Mouse (Mus musculus) layer of hippocampus, adult 2 months (tissue): Measurements from ENCODE around the gene Akr1c21. TPM values are rescaled to one million over a fixed set of nuclear protein-coding genes. Genes with fewer than 3 reads are reported as not detected.
"Not testable (repeated sequence)": the region's sequence is repeated elsewhere in the genome, so short reads cannot be mapped to it uniquely, and the experiment has no call there.

ENCODE experiments used
- DNase-seq, 2 experiments: peaks; one replicate each; pipeline ENCODE4 v3.0.0; 2022; ENCODE audit warnings: low spot score in 2 of 2
- H3K27ac ChIP-seq: fragments of 200-600 bp; 2 replicates; pipeline ENCODE4 v1.8.1; 2022
- H3K4me3 ChIP-seq: fragments of 200-600 bp; 2 replicates; pipeline ENCODE4 v1.8.1; 2022; ENCODE audit warnings: mild to moderate bottlenecking
- CTCF ChIP-seq: fragments of 200-600 bp; conservative IDR thresholded peaks from 2 replicates; pipeline ENCODE4 v1.8.1; 2022; ENCODE audit warnings: antibody characterized with exemption, mild to moderate bottlenecking, moderate library complexity
- long read RNA-seq, 2 experiments: library from polyadenylated mRNA; stranded (forward); transcript quantifications; one replicate each; pipeline ENCODE4 v2.0.0; 2021; ENCODE audit warnings: borderline mapping rate in 2 of 2
- total RNA-seq, 2 experiments: library from RNA; stranded (reverse); gene quantifications; 2 replicates each; pipeline ENCODE4 v1.2.3; 2021

Akr1c21 gene
- not detected for total RNA-seq
- long read RNA-seq, experiment 1, result 0 reads
- long read RNA-seq, experiment 2, result 0 reads

GRCm38 (mm10) chr13:4573871-4574270, at the start of gene Akr1c21:
TSS of gene Akr1c21 (plus strand) at chr13:4574075.
- H3K27ac ChIP-seq, result no peak within 1 kb of the TSS
- DNase-seq, result no peak
- H3K4me3 ChIP-seq, result no peak within 1 kb of the TSS
- TF ChIP-seq CTCF, result no peak

- Histone ChIP-seq H3K4me3 (no peak overlapping the region), H3K27ac (no peak overlapping the region)
- TF ChIP-seq CTCF, result no peak
- no peak for DNase-seq
Observed at GRCm38 (mm10) chr13:4559143-4559542, 14.7 kb upstream of the Akr1c21 start.

DNA sequence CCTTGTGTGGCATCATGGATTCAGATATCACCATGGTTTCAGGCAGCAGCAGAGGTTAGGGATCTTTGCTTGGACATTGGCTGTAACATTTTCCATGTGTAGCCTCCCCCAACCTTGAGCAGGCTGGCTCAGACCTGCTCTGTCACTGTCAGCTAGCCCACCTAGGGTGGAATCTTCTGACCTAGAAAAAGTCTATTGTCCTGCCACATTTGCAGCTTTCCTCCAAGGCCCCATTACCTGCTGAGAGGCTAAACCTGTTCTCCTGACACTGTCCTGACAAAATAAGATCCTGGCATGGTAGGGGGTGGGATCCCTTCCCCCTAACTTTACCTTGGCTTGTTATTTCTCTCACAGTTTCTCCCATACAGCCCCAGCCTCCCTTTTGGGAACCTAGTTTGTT, 13.4 kb upstream of the Akr1c21 start:
- DNase-seq, result no peak
- H3K4me3 ChIP-seq, result no peak overlapping the region
- no peak for TF ChIP-seq CTCF
- no peak overlapping the region for H3K27ac ChIP-seq

GRCm38 (mm10) chr13:4565996-4566395, 7.9 kb upstream of the Akr1c21 start:
- no peak for TF ChIP-seq CTCF
- Histone ChIP-seq H3K27ac (no peak overlapping the region), H3K4me3 (no peak overlapping the region)
- DNase-seq, result no peak

DNA sequence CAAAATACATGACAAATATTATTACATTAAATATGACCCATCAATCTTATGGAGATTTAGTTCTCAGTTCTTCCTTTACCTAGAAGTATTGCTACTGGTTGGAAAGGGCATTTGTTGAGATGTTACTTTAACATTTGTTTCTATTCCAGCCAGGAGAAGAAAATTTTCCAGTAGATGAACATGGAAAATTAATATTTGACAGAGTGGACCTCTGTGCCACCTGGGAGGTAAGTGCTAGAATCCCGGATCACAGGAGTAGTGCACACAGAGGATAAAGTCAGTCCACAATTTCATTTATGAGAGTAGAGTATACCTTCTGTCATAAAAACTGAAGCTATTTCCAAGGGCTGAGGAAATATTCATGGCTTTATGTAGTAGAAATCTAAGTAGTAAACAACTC, 3.0 kb downstream of the Akr1c21 start:
- TF ChIP-seq CTCF, result no peak
- Histone ChIP-seq H3K27ac (no peak overlapping the region), H3K4me3 (no peak overlapping the region)
- DNase-seq, result no peak

DNA sequence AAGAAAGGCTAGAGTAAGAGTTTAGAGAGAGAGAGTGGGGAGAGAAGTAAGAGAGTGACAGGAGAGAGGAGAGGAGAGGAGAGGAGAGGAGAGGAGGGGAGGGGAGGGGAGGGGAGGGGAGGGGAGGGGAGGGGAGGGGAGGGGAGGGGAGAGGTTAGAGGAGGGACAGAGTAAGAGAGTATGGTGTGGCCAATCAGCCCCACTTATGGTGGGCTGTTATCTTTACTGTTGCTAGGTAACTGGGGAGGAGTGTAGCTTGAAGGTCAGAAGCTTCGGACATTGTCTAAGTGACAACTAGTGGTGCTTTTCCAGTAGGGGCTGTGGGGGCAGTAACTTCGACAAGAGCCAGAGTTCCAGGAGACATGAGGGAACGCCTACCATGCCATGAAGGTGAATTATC, 29.6 kb downstream of the Akr1c21 start:
- H3K27ac ChIP-seq, DNase-seq, H3K4me3 ChIP-seq: not testable (repeated sequence)

GRCm38 (mm10) chr13:4606821-4607220, 32.9 kb downstream of the Akr1c21 start:
- Histone ChIP-seq H3K27ac (no peak overlapping the region), H3K4me3 (no peak overlapping the region)
- no peak for DNase-seq
- TF ChIP-seq CTCF, result no peak

GRCm38 (mm10) chr13:4608530-4608929, 34.7 kb downstream of the Akr1c21 start:
- Histone ChIP-seq H3K4me3 (peak overlapping the region; percentile 77), H3K27ac (peak overlapping the region; percentile 88)
- peak; percentile 29; the same call in 1 of the 2 replicates for TF ChIP-seq CTCF
- no peak for DNase-seq

DNA sequence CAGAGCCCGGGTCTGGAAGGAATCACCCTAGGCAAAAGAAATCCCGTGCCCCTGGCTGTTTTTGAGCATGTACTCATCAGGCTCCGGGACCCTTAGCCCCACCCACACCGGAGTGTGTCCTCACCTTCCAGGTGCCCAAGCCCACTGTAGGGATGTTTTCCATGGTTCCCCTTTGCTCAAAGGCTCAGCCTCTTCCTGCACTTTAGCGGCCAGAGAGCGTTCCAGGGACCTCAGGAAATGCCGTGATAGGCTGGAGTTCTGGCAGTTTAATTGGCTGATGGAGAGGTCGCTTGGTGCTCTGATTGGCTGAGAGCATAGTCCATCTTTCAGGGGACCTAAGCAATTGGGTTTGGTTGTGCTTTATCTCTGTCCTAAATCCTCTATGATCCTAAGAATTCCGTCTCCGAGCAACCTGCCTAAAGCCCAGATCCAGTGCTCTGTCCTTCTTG, 35.1 kb downstream of the Akr1c21 start, which contains the start of gene Akr1e1:
Akr1e1 (minus strand) TSS at position 214 of the 449 bp plus-strand sequence.
- no peak for TF ChIP-seq CTCF

DNA sequence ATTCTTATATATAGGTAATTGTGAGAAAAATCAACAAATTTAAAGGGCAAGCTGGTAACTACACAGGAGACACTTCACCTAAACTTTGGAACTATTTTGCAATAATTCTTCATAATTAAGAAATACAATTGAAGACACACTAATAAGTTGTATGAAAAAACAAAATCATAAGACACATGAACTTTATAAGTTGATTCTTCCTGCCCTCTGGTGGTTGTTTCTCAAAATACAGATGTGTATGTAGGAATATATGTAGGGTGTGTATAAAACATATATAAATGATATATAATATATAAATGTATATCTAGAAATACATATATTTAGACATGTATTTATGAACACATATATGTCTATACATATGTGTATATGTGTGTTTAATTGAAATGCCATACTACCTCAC, 37.0 kb downstream of the Akr1c21 start:
- TF ChIP-seq CTCF, result peak; percentile 77
- Histone ChIP-seq H3K4me3 (no peak overlapping the region), H3K27ac (no peak overlapping the region)
- DNase-seq, result peak in 1 of 2 experiments; percentile 13

More for the DNA sequence above, 35.1 kb downstream of the Akr1c21 start, which contains the start of gene Akr1e1:
- Histone ChIP-seq H3K27ac (peak within 1 kb of the TSS; percentile 88), H3K4me3 (peak within 1 kb of the TSS; percentile 77)
- DNase-seq, result peak; percentile 86 to 95

Other genes starting within 250 kb of the Akr1c21 start
- not detected for gene Akr1c6, start 139.8 kb upstream of the Akr1c21 start, total RNA-seq
- gene Akr1c20, start 50.7 kb upstream of the Akr1c21 start, total RNA-seq, result not detected
- 10 to 100 TPM; 18.1 to 24.7 TPM for gene Akr1e1, start 35.1 kb downstream of the Akr1c21 start, total RNA-seq